Mouse (Mus musculus): Measurements from ENCODE around the gene Tpo. TPM values are rescaled to one million over a fixed set of nuclear protein-coding genes. Genes with fewer than 3 reads are reported as not detected.

Gene Tpo
- 0.20 and 0.23 TPM in 2 replicates for polyA plus RNA-seq (2014; fragmentation: Nextera tagmentation; extraction: Ambion mirVana)

DNA sequence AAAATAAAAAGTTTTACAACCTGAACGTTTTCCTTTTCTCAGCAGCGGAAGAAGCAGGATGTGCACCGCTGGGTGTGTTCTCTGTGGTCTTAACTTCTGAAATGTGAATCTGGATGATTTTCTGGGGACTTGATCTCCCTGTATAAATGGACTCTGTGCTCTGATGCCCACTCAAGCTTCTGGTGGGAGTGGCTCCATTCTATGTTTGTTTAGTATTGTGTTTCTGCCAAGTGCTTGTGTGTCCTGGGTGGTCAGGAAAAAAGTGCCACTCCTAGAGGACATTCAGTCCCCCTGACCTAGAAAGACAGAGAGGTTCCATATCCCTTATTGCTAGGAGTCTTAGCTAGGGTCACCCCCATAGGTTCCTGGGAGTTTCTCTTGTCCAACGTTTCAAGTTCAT, at the start of gene Tpo:
Tpo (minus strand) TSS at position 101 of the 400 bp plus-strand sequence.
- no peak for DNase-seq (ENCODE audit: low spot score)
- Histone ChIP-seq H3K9me3 (ENCODE audit: control insufficient read depth, low read length) (no peaks in the 10 kb centered on the region), H3K4me1 (replicated peaks; ENCODE audit: control insufficient read depth, insufficient read depth, low read length) (no peaks in the 10 kb centered on the region; the same call in 1 of the 2 replicates), H3K27me3 (ENCODE audit: control insufficient read depth, insufficient read depth, low read length) (no peaks in the 10 kb centered on the region), H3K36me3 (replicated peaks; ENCODE audit: control insufficient read depth, insufficient read depth) (no peaks in the 10 kb centered on the region), H3K4me3 (replicated peaks; ENCODE audit: low read length) (no peak within 1 kb of the TSS), H3K9ac (no peak within 1 kb of the TSS), H3K4me2 (replicated peaks) (no peak within 1 kb of the TSS), H3K27ac (no peak within 1 kb of the TSS)
- no peak for ATAC-seq (ENCODE audit: low FRiP score)
- 91% methylated on average over 4 of the region's 4 CpGs for WGBS

DNA sequence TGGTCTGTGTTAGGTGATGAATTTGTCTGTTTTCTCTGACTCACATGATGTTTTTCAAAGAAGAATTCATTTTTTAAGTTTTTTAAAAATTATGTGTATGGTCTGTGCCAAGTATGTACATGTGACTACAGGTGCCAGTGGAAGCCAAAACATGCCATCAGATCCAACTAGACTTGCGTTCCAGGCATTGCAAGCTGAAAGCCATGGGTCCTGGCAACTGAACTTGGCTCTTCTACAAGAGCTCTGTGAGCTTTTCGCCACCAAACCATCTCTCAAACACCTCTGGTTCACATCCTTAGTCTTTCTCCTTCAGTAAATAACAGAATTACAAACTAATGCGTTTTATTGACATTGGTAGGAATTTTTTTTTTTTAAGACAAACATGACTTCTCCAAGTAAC, 49.3 kb upstream of the Tpo start:
- H3K9me3 ChIP-seq (ENCODE audit: control insufficient read depth, low read length), result no peaks in the 10 kb centered on the region
- H3K27ac ChIP-seq, result no peak overlapping the region
- H3K4me3 ChIP-seq (replicated peaks; ENCODE audit: low read length), result no peak overlapping the region
- H3K4me2 ChIP-seq (replicated peaks), result no peak overlapping the region
- WGBS, result 90% methylated on average over 3 of the region's 3 CpGs
- H3K27me3 ChIP-seq (ENCODE audit: control insufficient read depth, insufficient read depth, low read length), result no peaks in the 10 kb centered on the region
- no peak for ATAC-seq (ENCODE audit: low FRiP score)
- H3K9ac ChIP-seq, result no peak overlapping the region
- H3K4me1 ChIP-seq (replicated peaks; ENCODE audit: control insufficient read depth, insufficient read depth, low read length), result no peaks in the 10 kb centered on the region
- DNase-seq (ENCODE audit: low spot score), result no peak
- no peaks in the 10 kb centered on the region for H3K36me3 ChIP-seq (replicated peaks; ENCODE audit: control insufficient read depth, insufficient read depth)

DNA sequence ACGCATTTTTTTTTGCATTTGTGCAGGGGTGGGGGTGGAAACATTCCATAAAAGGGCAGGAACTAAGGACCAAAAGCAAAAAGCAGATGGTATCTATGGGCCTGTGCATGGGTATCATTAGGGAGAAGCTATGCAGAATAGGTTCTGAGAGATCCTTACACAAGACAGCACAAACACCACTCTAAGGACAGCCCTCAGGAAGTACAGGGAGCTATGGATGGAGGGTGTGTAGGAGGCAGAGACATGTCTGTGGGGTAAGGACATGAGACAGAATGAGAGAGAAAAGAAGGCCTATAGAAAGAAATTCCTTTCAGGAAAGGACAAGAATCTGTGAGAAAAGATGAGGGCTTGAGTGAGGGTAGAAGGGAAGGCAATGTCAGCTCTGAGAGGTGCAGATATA, 47.2 kb upstream of the Tpo start:
- ATAC-seq (ENCODE audit: low FRiP score) (no peak), DNase-seq (ENCODE audit: low spot score) (no peak)
- Histone ChIP-seq H3K4me1 (replicated peaks; ENCODE audit: control insufficient read depth, insufficient read depth, low read length) (no peaks in the 10 kb centered on the region), H3K27me3 (ENCODE audit: control insufficient read depth, insufficient read depth, low read length) (no peaks in the 10 kb centered on the region), H3K36me3 (replicated peaks; ENCODE audit: control insufficient read depth, insufficient read depth) (no peaks in the 10 kb centered on the region), H3K4me3 (replicated peaks; ENCODE audit: low read length) (no peak overlapping the region), H3K4me2 (replicated peaks) (no peak overlapping the region), H3K9ac (no peak overlapping the region), H3K9me3 (ENCODE audit: control insufficient read depth, low read length) (no peaks in the 10 kb centered on the region), H3K27ac (no peak overlapping the region)
- WGBS, result 96% methylated on average over 1 of the region's 1 CpGs

DNA sequence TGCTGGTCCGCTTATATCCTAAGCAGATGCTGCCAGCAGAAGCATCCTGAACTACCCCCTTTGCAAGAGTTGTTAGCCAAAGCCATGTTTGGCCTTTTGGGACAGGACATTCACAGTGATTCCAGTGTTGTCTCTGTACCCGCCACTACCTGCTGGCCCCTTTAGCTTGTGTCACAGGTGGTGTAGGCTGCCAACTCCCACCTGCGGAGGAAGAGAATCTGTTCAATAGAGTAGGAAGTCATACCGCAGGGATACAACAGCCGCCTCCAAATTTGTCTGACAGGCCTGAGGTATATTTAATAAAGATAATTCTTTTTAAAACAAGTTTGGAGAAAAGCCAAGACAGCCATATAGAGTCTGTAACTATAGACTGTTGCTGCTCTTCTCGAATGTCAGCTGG, 45.5 kb upstream of the Tpo start:
- Histone ChIP-seq H3K9me3 (ENCODE audit: control insufficient read depth, low read length) (no peaks in the 10 kb centered on the region), H3K27ac (no peak overlapping the region), H3K36me3 (replicated peaks; ENCODE audit: control insufficient read depth, insufficient read depth) (no peaks in the 10 kb centered on the region), H3K27me3 (ENCODE audit: control insufficient read depth, insufficient read depth, low read length) (no peaks in the 10 kb centered on the region), H3K9ac (no peak overlapping the region), H3K4me2 (replicated peaks) (no peak overlapping the region), H3K4me3 (replicated peaks; ENCODE audit: low read length) (no peak overlapping the region), H3K4me1 (replicated peaks; ENCODE audit: control insufficient read depth, insufficient read depth, low read length) (no peaks in the 10 kb centered on the region)
- no peak for ATAC-seq (ENCODE audit: low FRiP score)
- DNase-seq (ENCODE audit: low spot score), result no peak
- 87% methylated on average over 6 of the region's 6 CpGs for WGBS

DNA sequence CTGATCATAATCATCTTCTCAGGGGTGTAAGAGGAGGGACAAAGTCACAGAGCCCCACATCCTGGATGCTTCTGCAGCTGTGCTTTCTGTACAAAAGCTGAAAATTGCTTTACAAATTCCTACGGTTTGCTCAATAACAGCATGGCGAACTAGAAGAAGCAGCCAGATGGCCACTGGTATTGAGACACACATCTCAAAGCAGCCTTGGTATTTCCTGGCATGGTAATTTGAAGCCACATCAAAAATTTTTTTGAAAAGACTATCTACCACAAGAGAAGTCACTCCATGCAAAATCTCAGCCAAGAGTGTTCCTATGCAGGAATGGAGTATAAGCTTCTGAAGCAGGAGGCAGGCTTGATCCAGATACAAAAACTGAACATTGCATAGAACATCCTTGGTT, 45.1 kb upstream of the Tpo start:
- Histone ChIP-seq H3K27me3 (ENCODE audit: control insufficient read depth, insufficient read depth, low read length) (no peaks in the 10 kb centered on the region), H3K4me2 (replicated peaks) (no peak overlapping the region), H3K9me3 (ENCODE audit: control insufficient read depth, low read length) (no peaks in the 10 kb centered on the region), H3K4me1 (replicated peaks; ENCODE audit: control insufficient read depth, insufficient read depth, low read length) (no peaks in the 10 kb centered on the region), H3K36me3 (replicated peaks; ENCODE audit: control insufficient read depth, insufficient read depth) (no peaks in the 10 kb centered on the region), H3K27ac (no peak overlapping the region), H3K9ac (no peak overlapping the region), H3K4me3 (replicated peaks; ENCODE audit: low read length) (no peak overlapping the region)
- DNase-seq (ENCODE audit: low spot score) (no peak), ATAC-seq (ENCODE audit: low FRiP score) (no peak)
- WGBS, result 89% methylated on average over 2 of the region's 2 CpGs

DNA sequence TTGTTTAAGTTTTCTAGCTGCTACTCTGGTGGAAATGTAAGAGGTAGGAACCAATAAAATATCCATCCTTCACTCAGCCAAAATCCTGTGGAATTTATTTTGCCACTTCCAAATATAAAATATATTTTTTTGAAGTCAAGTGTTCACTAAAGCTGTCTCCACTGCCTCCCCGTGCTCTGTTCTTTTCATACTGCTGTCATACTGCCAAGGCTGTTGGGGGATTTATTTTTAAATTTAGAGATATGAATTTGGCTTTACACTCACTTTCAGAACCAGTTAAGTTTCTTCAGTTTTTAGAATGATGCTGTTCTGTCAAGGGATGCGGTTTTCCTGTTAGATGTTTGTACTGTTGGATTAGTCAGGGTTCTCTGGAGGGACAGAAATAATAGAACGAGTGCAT, 36.1 kb upstream of the Tpo start:
- ATAC-seq (ENCODE audit: low FRiP score), result no peak
- Histone ChIP-seq H3K36me3 (replicated peaks; ENCODE audit: control insufficient read depth, insufficient read depth) (no peaks in the 10 kb centered on the region), H3K4me2 (replicated peaks) (no peak overlapping the region), H3K9me3 (ENCODE audit: control insufficient read depth, low read length) (no peaks in the 10 kb centered on the region), H3K9ac (no peak overlapping the region), H3K4me3 (replicated peaks; ENCODE audit: low read length) (no peak overlapping the region), H3K27ac (no peak overlapping the region), H3K4me1 (replicated peaks; ENCODE audit: control insufficient read depth, insufficient read depth, low read length) (no peaks in the 10 kb centered on the region), H3K27me3 (ENCODE audit: control insufficient read depth, insufficient read depth, low read length) (no peaks in the 10 kb centered on the region)
- DNase-seq (ENCODE audit: low spot score), result no peak
- 82% methylated on average over 3 of the region's 3 CpGs for WGBS

DNA sequence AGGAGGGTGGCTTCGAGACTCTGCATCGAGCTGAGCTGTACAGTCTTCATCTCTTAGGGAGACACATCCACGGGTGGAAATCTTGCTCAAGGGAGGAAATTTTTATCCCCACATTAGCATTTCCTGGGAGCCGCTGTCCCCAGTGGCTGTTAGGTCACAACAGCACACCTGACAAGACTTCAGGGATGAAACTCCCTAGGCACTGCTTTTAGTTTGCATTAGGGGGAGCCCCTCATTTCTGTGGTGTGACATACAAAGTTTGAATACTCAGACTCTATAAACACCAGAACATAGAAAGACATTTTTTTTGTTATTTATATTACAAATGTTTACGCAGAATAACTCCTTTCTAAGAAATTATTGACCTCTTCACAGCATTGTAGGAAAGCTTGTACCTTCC, 32.1 kb upstream of the Tpo start:
- 81% methylated on average over 5 of the region's 5 CpGs for WGBS
- Histone ChIP-seq H3K27me3 (ENCODE audit: control insufficient read depth, insufficient read depth, low read length) (no peaks in the 10 kb centered on the region), H3K4me3 (replicated peaks; ENCODE audit: low read length) (no peak overlapping the region), H3K9me3 (ENCODE audit: control insufficient read depth, low read length) (no peaks in the 10 kb centered on the region), H3K4me2 (replicated peaks) (no peak overlapping the region), H3K4me1 (replicated peaks; ENCODE audit: control insufficient read depth, insufficient read depth, low read length) (no peaks in the 10 kb centered on the region), H3K27ac (no peak overlapping the region), H3K9ac (no peak overlapping the region), H3K36me3 (replicated peaks; ENCODE audit: control insufficient read depth, insufficient read depth) (no peaks in the 10 kb centered on the region)
- DNase-seq (ENCODE audit: low spot score) (no peak), ATAC-seq (ENCODE audit: low FRiP score) (no peak)

DNA sequence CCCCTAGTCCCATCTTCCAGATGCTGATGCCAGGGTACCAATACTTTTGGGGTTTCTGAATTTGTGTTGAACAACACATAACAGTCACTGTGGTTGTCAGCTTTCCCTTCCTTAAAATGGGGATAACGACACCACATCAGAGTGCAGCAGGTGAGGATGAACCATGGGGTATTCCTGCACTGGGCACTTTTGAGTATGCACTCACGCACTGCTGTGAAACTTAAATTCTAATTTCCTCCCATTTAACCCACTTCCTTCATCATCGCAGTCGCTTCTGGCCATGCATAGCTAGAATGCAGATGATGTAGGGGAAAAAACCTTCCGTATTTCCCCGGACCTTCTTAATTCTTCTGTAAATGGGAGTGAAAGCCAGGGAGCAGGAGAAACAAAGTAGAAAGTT, 31.6 kb upstream of the Tpo start:
- WGBS, result 94% methylated on average over 6 of the region's 6 CpGs
- no peak overlapping the region for H3K27ac ChIP-seq
- no peak overlapping the region for H3K4me2 ChIP-seq (replicated peaks)
- no peak overlapping the region for H3K9ac ChIP-seq
- no peaks in the 10 kb centered on the region for H3K4me1 ChIP-seq (replicated peaks; ENCODE audit: control insufficient read depth, insufficient read depth, low read length)
- no peaks in the 10 kb centered on the region for H3K36me3 ChIP-seq (replicated peaks; ENCODE audit: control insufficient read depth, insufficient read depth)
- ATAC-seq (ENCODE audit: low FRiP score) (no peak), DNase-seq (ENCODE audit: low spot score) (no peak)
- H3K4me3 ChIP-seq (replicated peaks; ENCODE audit: low read length), result no peak overlapping the region
- H3K27me3 ChIP-seq (ENCODE audit: control insufficient read depth, insufficient read depth, low read length), result no peaks in the 10 kb centered on the region
- H3K9me3 ChIP-seq (ENCODE audit: control insufficient read depth, low read length), result no peaks in the 10 kb centered on the region

DNA sequence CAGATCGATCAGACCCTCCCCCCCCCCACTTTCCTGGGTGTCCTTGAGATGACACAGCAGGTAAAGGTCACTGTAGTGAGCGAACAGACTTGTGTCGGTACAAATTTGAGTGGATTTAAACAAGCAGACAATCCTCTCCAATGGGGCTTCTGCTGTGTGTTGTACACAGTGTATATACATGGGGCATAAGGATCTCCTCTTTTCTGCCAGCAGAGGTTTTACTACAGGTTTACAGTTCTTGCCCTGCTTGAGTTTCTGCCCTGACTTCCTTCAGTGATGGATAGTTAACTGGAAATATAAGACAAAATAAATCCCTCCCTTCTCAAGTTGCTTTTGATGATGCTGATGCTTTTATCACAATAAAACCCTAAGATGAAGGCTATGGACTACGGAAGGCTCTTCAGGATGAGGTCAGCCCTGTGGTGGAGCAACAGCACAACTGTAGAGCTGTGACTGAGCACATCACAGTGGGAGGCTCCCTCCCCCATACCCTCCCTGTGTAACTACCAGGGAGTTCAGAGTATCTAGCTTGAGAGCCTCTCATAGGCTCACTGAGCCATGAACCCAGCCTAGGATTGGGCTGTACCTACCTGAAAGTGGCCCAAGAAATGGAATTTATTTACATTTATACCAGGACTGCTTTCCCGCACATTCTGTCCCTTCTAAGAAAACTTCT, 29.4 kb upstream of the Tpo start:
- Histone ChIP-seq H3K27me3 (ENCODE audit: control insufficient read depth, insufficient read depth, low read length) (no peaks in the 10 kb centered on the region), H3K4me2 (replicated peaks) (no peak overlapping the region), H3K9me3 (ENCODE audit: control insufficient read depth, low read length) (no peaks in the 10 kb centered on the region), H3K27ac (no peak overlapping the region), H3K4me1 (replicated peaks; ENCODE audit: control insufficient read depth, insufficient read depth, low read length) (no peaks in the 10 kb centered on the region), H3K36me3 (replicated peaks; ENCODE audit: control insufficient read depth, insufficient read depth) (no peaks in the 10 kb centered on the region), H3K4me3 (replicated peaks; ENCODE audit: low read length) (no peak overlapping the region), H3K9ac (no peak overlapping the region)
- ATAC-seq (ENCODE audit: low FRiP score) (no peak), DNase-seq (ENCODE audit: low spot score) (no peak)
- 84% methylated on average over 5 of the region's 5 CpGs for WGBS

DNA sequence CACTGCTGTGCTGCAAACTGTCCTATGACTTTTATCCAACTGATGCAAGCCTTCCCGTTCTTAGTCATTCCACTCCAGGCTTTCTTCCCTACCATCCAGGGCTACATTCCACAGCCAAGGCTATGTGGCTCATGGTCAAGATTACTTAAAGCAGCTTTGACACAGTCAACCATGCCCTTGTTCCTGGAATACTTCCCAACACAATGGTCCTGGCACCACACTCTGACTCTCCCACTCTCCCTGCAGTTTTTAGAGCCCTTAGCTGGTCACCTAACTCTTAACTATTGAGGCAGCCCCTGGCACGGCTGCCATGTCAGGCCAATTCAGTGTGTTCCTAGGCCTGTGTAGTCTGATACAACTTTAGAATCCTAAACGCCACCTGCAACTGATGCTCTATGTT, 28.1 kb upstream of the Tpo start:
- Histone ChIP-seq H3K4me1 (replicated peaks; ENCODE audit: control insufficient read depth, insufficient read depth, low read length) (no peaks in the 10 kb centered on the region), H3K27me3 (ENCODE audit: control insufficient read depth, insufficient read depth, low read length) (no peaks in the 10 kb centered on the region), H3K4me2 (replicated peaks) (no peak overlapping the region), H3K4me3 (replicated peaks; ENCODE audit: low read length) (no peak overlapping the region), H3K27ac (peak overlapping the region; percentile 20; the same call in 1 of the 2 replicates), H3K36me3 (replicated peaks; ENCODE audit: control insufficient read depth, insufficient read depth) (no peaks in the 10 kb centered on the region), H3K9me3 (ENCODE audit: control insufficient read depth, low read length) (no peaks in the 10 kb centered on the region), H3K9ac (no peak overlapping the region)
- peak; percentile 28 for DNase-seq (ENCODE audit: low spot score)
- ATAC-seq (ENCODE audit: low FRiP score), result no peak; the same call in 1 of the 2 replicates
- WGBS, result 86% methylated on average over 3 of the region's 3 CpGs
